Mouse (Mus musculus): ENCODE data around the gene Ak4.
"Not testable (repeated sequence)": the region's sequence is repeated elsewhere in the genome, so short reads cannot be mapped to it uniquely, and the experiment has no call there.

The Ak4 gene

GRCm38 (mm10) chr4:101443419-101443991 lies 24.4 kb downstream of the Ak4 start:
- CTCF ChIA-PET, result interaction anchor here in 2 of 4 experiments (0.5 to 1.1 kb wide), 2 partner anchors 51 to 213 kb away, joined by 4 to 5 read pairs; no protein-coding TSS in a partner anchor
- POLR2A ChIA-PET, result interaction anchor here in 3 of 4 experiments (0.5 to 4.1 kb wide), 9 partner anchors 7 to 443 kb away, joined by 3 to 40 read pairs (median 5); no protein-coding TSS in a partner anchor

DNA sequence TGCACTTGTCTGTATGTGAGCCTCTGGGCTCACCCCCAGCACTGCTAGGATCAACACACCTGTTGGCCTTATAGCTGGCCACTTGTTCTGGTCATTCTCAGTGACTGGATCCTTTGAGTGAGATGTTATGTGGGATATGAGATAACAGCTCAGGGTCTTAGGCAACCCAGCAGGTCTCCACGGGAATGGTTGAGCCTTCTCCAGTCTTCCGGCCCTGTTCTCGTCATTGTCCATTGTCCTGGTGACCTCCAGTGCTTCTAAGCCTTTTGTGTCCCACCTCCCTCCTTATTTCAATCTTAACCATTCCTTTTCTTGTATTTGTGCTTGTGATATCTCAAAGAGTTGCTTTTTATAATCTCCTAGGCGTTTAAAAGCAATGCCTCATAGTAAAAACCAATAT lies 26.6 kb downstream of the Ak4 start:
- ChIA-PET POLR2A (interaction anchor here (0.6 to 4.1 kb wide), 16 partner anchors 8 to 352 kb away, joined by 3 to 40 read pairs (median 4); partner anchors contain the start of gene Ak4 (in 1 of the 4)), CTCF (no interaction called here)

GRCm38 (mm10) chr4:101446606-101447005 lies 27.5 kb downstream of the Ak4 start:
- CTCF ChIA-PET, result not testable (repeated sequence)
- POLR2A ChIA-PET, result interaction anchor here (0.9 to 4.1 kb wide), 10 partner anchors 10 to 90 kb away, joined by 3 to 40 read pairs (median 7); partner anchors contain the start of gene Ak4 (in 1 of the 4)

- CTCF ChIA-PET, result interaction anchor here in 1 of 4 experiments (1.2 kb wide), 1 partner anchor 9 kb away, joined by 3 read pairs; no protein-coding TSS in a partner anchor
- POLR2A ChIA-PET, result interaction anchor here in 3 of 4 experiments (0.7 to 2.3 kb wide), 11 partner anchors 9 to 198 kb away, joined by 3 to 15 read pairs (median 5); partner anchors contain the start of genes Ak4 (in 1 of the 3) and Leprot (in 1 of the 3)
These were observed 29.6 kb downstream of the Ak4 start for GRCm38 (mm10) chr4:101448701-101449100.

GRCm38 (mm10) chr4:101449344-101449743 lies 30.3 kb downstream of the Ak4 start:
- CTCF ChIA-PET, result interaction anchor here in 1 of 4 experiments (1.2 kb wide), 1 partner anchor 9 kb away, joined by 3 read pairs; no protein-coding TSS in a partner anchor

GRCm38 (mm10) chr4:101450150-101450780 lies 31.2 kb downstream of the Ak4 start:
- CTCF ChIA-PET, result interaction anchor here in 2 of 4 experiments (0.5 to 0.7 kb wide), 2 partner anchors 8 to 187 kb away, joined by 3 to 4 read pairs; no protein-coding TSS in a partner anchor
- POLR2A ChIA-PET, result interaction anchor here in 3 of 4 experiments (0.5 to 2.1 kb wide), 8 partner anchors 12 to 100 kb away, joined by 3 to 16 read pairs (median 4); no protein-coding TSS in a partner anchor

More at GRCm38 (mm10) chr4:101449344-101449743, 30.3 kb downstream of the Ak4 start:
- POLR2A ChIA-PET, result interaction anchor here in 3 of 4 experiments (0.7 to 1.7 kb wide), 8 partner anchors 8 to 198 kb away, joined by 3 to 15 read pairs (median 4); partner anchors contain the start of genes Ak4 (in 1 of the 3) and Leprot (in 1 of the 3)

- CTCF ChIA-PET, result interaction anchor here in 1 of 4 experiments (0.7 kb wide), 1 partner anchor 84 kb away, joined by 3 read pairs; no protein-coding TSS in a partner anchor
These were observed 32.0 kb downstream of the Ak4 start for GRCm38 (mm10) chr4:101451089-101451488.

GRCm38 (mm10) chr4:101452829-101453228 lies 33.8 kb downstream of the Ak4 start:
- CTCF ChIA-PET, result interaction anchor here in 2 of 4 experiments (0.6 to 0.7 kb wide), 5 partner anchors 85 to 1344 kb away, joined by 3 to 4 read pairs (median 3); no protein-coding TSS in a partner anchor
- POLR2A ChIA-PET, result interaction anchor here (0.7 to 1.6 kb wide), 6 partner anchors 10 to 194 kb away, joined by 3 to 5 read pairs (median 4); partner anchors contain the start of gene Leprot (in 1 of the 4)

More at GRCm38 (mm10) chr4:101451089-101451488, 32.0 kb downstream of the Ak4 start:
- POLR2A ChIA-PET, result interaction anchor here in 3 of 4 experiments (0.5 to 2.1 kb wide), 9 partner anchors 13 to 196 kb away, joined by 3 to 16 read pairs (median 4); partner anchors contain the start of gene Leprot (in 1 of the 3)

DNA sequence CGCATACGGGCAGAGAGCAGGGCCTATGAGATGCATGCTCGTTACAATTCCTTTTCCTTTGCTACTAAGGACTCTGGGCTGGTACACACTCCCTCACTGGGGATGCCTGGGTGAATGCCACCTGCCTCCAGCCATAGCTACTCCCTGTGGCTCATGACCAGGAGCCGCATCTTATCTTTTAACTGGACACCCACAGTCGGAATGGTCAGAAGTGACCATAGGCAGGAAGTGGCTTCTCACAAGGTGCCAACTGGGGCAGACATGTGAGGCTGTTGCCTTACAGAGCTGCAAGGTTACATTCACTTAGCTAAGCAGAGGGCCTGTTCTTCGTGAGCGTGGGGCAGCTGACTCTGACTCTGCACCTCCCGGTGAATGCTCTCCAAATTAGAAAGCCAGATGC lies 38.1 kb downstream of the Ak4 start:
- POLR2A ChIA-PET, result interaction anchor here (0.6 to 2.0 kb wide), 6 partner anchors 9 to 102 kb away, joined by 3 to 9 read pairs (median 6); no protein-coding TSS in a partner anchor
- CTCF ChIA-PET, result interaction anchor here (0.5 to 2.3 kb wide), 9 partner anchors 10 to 1475 kb away, joined by 3 to 12 read pairs (median 5); no protein-coding TSS in a partner anchor

- ChIA-PET POLR2A (interaction anchor here (0.5 to 2.0 kb wide), 6 partner anchors 10 to 103 kb away, joined by 3 to 9 read pairs (median 4); no protein-coding TSS in a partner anchor), CTCF (interaction anchor here (0.5 to 2.3 kb wide), 16 partner anchors 8 to 383 kb away, joined by 3 to 12 read pairs (median 4); no protein-coding TSS in a partner anchor)
These were observed 39.3 kb downstream of the Ak4 start for GRCm38 (mm10) chr4:101458341-101458740.

DNA sequence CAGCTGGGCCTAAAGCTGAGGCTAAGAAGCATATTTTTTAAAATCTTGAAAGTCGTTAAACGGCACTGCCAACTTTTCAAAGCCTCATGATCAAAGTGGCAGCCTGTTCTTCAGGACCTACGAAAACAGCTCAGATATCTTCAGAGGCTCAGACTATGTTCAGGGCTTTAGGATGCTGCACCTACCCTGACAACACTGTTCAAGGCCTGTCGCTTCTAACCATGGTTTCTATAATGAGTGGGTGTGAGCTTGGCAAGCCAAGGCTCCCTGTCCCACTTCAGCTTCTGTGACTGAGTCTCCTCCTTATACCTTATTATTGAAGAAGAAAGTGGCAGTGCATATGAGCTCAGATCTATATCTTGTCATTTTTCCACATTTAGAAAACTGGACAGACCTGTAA lies 40.3 kb downstream of the Ak4 start:
- ChIA-PET CTCF (interaction anchor here in 1 of 4 experiments (0.7 kb wide), 1 partner anchor 66 kb away, joined by 3 read pairs; no protein-coding TSS in a partner anchor), POLR2A (interaction anchor here in 1 of 4 experiments (1.3 kb wide), 1 partner anchor 57 kb away, joined by 3 read pairs; no protein-coding TSS in a partner anchor)

DNA sequence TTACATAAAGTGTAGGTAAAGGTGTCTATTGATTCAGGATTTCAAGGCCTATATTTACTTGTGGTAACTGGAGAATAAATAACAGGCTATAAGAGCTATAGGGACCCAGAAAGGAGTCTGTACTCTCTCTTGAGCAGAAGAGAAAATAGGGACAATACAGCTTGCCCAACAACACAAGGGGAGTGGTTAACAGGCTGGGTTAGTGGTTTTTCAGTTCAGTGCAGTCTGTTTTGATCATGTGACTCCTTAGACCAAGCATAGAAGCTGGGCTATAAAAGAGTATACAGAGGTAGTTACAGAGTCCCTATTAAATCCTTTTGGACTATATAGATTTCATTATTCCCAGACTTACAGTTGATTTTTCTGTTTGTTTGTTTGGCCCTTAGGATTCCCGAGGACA lies 41.0 kb downstream of the Ak4 start:
- CTCF ChIA-PET, result no interaction called here
- POLR2A ChIA-PET, result no interaction called here

- ChIA-PET POLR2A (interaction anchor here in 1 of 4 experiments (0.6 kb wide), 1 partner anchor 13 kb away, joined by 3 read pairs; no protein-coding TSS in a partner anchor), CTCF (interaction anchor here in 1 of 4 experiments (1.0 kb wide), 1 partner anchor 8 kb away, joined by 3 read pairs; no protein-coding TSS in a partner anchor)
These were observed 43.0 kb downstream of the Ak4 start for GRCm38 (mm10) chr4:101462065-101462464.

GRCm38 (mm10) chr4:101466264-101466663 lies 47.2 kb downstream of the Ak4 start:
- POLR2A ChIA-PET, result interaction anchor here in 1 of 4 experiments (0.5 to 1.5 kb wide), 3 partner anchors 10 to 191 kb away, joined by 4 to 6 read pairs (median 6); no protein-coding TSS in a partner anchor
- CTCF ChIA-PET, result interaction anchor here in 2 of 4 experiments (1.3 to 2.6 kb wide), 2 partner anchors 8 to 9 kb away, joined by 4 to 12 read pairs; no protein-coding TSS in a partner anchor

DNA sequence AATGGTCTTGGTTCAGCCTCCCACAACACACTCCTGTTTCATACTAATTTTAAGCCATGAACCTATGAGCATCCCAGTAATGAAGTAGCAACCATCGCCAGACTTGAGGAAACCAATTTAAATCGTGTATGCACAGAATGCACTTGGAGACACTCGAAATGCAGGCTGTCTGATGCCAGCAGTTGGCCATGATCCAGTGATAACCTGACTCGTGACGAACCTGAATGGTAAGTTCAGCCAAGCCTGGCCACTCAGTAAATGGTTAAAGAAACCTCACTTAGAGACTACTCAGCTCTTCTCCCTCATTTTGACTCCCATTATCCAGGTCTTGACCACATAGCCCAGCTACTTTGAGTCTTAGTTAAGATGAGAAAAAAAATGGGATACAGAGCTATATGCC lies 50.2 kb downstream of the Ak4 start:
- ChIA-PET CTCF (interaction anchor here in 2 of 4 experiments (1.7 to 2.8 kb wide), 2 partner anchors 11 to 12 kb away, joined by 5 to 8 read pairs; no protein-coding TSS in a partner anchor), POLR2A (interaction anchor here in 2 of 4 experiments (0.6 to 1.6 kb wide), 2 partner anchors 28 to 115 kb away, joined by 3 read pairs; partner anchors contain the start of gene Dnajc6 (in 1 of the 2))

DNA sequence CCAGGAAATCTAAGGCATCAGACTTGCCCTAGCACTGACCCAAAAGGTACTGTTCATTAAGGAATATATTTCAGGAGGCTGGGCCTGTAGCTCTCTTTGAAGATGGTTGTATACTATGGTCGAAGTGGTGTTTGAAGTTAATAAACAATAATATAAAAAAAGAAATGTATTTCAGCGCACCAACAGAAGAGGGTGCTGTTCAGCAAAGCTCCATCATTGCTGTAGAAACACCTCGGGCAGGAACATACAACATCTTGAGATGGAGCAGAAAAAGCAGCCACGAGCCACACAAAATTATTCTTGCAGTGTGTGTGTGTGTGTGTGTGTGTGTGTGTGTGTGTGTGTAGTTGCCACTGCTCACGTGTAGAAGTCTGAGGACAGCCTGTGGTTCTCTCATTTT lies 51.5 kb downstream of the Ak4 start:
- CTCF ChIA-PET, result interaction anchor here in 3 of 4 experiments (0.6 to 2.8 kb wide), 9 partner anchors 9 to 121 kb away, joined by 3 to 8 read pairs (median 3); no protein-coding TSS in a partner anchor
- POLR2A ChIA-PET, result interaction anchor here in 2 of 4 experiments (0.7 to 1.3 kb wide), 4 partner anchors 33 to 131 kb away, joined by 3 to 5 read pairs (median 3); no protein-coding TSS in a partner anchor

- CTCF ChIA-PET, result interaction anchor here in 1 of 4 experiments (1.1 kb wide), 1 partner anchor 18 kb away, joined by 3 read pairs; no protein-coding TSS in a partner anchor
- POLR2A ChIA-PET, result interaction anchor here in 1 of 4 experiments (1.5 kb wide), 1 partner anchor 36 kb away, joined by 3 read pairs; no protein-coding TSS in a partner anchor
These were observed 53.7 kb downstream of the Ak4 start for GRCm38 (mm10) chr4:101472767-101473166.

Data from embryonic stem cell, embryonic (primary cell).